Mouse (Mus musculus): ENCODE measurements around the gene Cgn. TPM values are rescaled to one million over a fixed set of nuclear protein-coding genes. Genes with fewer than 3 reads are reported as not detected.

The Cgn gene
- under 1 TPM; 0.63 to 0.86 TPM for total RNA-seq (2021)
- long read RNA-seq, experiment 1, partial matches to known transcripts = 0 of 1 reads
- long read RNA-seq, experiment 1, other reads (novel, unspliced or antisense) = 1 of 1 reads
- long read RNA-seq, experiment 2 = 0 reads

DNA sequence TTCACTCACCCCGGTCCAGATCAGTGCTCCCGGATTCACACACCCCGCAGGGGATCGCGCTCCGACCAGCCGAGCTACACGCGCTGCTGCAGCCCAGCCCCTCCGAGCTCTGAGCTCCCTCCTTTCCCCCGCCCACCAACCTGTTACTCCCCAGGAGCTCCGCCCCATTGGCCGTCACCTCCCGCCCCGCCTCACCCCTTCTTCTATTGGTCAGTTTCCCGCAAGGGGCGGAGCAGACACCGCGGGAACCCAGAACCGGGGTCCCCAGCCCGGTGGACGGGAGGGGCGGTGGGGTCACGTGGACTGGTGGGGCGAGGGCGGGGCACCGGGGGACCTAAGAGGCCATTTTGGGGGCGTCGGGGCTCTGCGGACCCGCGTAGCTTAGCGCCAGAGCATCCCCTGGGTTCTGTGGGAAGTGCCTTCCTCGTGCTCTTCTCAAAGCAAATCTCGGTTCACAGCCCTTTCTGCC is at the start of gene Cgn:
Gene Cgn, minus strand, starts transcription at position 126 of the 469 bp plus-strand sequence.
- DNase-seq = peak; percentile 88
- intact Hi-C loops (cut with DNase I) = no loop called here

DNA sequence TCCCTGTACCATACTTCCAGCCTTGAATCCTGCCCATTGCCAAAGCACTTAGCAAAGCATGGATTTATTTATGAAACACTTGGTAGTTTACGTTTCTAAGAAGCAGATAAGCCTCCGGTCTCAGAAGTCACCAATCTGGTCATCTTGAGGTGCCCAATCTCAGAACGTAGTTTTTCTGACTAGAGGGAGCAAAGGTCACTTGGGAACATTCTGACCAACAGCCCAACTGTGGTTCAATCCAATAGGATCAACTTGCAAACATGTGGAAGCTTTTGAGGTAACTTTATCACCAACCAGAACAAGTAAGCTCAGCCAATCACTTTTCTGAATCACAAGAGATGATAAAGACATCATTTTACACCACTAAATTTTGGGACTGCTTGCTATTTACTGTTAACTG is 49.1 kb upstream of the Cgn start:
- no peak for DNase-seq
- intact Hi-C loops (cut with DNase I) = no loop called here

DNA sequence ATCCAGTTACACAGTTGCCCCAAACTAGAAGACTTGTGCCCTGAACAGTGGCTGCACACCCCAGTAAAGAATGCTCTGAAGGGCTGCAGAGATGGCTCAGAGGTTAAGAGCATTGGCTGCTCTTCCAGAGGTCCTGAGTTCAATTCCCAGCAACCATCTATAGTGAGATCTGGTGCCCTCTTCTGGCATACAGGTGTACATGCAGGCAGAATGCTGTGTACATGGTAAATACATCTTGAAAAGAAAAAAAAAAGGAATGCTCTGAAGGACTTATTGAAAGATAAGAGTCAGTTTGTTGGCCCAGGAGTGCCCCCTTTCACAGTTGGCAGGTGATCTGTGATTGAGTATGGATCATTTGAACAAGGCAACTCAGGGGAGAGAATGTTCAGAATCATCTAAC is 47.1 kb upstream of the Cgn start:
- no peak for DNase-seq
- intact Hi-C loops (cut with DNase I) = no loop called here

DNA sequence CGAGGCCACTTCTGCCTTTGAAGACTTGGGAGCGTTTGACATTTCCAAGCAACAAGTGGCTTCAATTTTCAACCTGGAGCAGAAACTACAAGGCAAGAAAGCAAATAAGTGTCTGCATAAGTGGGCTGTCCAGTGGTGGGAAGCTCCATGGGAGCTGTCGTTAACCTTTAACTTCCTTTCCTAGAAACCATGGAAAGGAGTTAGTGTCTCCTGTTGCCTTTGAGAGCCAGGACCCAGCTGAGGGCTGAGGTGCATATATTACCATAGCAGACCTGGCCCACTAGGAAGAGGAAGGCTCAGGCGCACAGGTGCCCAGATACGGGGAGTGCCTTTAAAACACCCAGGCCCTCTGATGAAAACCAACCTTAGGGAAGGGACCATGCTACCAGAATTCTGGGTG is 46.4 kb upstream of the Cgn start:
- no peak for DNase-seq
- intact Hi-C loops (cut with DNase I) = no loop called here

DNA sequence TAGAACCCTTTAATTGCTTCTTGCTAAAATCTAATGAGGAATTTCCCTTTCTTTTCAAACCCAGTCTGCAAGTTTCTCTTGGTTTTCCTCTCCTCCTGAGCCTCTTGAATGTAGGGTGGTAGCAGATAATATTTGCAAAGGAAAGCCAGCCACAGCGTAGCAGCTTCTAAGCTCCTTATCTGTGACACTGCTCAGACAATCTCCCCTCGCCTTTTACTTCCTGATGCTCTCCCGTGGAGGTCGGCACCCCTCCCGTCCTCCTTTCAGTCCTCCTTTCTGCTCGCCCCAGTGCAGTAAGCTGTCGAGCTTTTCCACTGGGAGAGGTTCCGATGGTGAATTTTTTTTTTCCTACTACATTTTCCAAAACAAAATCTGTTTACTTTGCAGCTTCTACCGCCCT is 45.8 kb upstream of the Cgn start:
- intact Hi-C loops (cut with DNase I) = no loop called here
- no peak for DNase-seq

DNA sequence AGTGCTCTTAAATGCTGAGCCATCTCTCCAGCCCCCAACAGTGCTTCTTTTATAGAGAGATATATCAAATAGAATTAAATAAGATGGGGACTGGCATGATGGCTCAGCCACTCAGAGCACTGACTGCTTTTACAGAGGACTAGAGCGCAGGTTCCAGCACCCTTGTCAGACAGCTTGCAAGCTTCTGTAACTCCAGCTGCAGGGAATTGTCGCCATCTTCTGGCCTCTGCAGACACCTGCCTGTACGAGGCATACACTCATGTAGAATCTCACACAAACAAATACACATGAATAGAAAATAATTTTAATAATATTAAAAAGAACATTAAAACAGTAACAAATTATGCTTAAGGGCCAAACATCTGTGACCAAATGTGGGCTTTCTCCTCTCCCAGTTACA is 37.8 kb upstream of the Cgn start:
- intact Hi-C loops (cut with DNase I) = no loop called here
- no peak for DNase-seq

DNA sequence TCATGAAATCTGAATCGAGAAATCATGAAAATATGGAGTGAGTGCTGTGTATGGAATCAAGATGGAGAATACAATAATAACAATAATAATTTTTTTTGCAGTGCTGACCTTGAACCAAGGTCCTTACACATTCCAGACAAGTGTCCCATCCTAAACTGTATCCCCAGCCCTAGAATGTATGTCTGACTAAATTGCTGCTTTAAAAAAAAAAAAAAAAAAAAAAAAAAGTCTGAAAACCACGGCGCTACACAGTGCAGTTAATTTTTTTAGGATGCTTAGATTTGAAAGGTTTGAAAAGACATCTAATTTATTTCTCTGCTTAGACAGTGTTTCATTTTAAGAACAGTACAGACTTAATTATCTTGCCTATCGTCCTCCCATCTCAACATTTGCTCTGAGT is 35.8 kb upstream of the Cgn start:
- DNase-seq = no peak
- intact Hi-C loops (cut with DNase I) = no loop called here

DNA sequence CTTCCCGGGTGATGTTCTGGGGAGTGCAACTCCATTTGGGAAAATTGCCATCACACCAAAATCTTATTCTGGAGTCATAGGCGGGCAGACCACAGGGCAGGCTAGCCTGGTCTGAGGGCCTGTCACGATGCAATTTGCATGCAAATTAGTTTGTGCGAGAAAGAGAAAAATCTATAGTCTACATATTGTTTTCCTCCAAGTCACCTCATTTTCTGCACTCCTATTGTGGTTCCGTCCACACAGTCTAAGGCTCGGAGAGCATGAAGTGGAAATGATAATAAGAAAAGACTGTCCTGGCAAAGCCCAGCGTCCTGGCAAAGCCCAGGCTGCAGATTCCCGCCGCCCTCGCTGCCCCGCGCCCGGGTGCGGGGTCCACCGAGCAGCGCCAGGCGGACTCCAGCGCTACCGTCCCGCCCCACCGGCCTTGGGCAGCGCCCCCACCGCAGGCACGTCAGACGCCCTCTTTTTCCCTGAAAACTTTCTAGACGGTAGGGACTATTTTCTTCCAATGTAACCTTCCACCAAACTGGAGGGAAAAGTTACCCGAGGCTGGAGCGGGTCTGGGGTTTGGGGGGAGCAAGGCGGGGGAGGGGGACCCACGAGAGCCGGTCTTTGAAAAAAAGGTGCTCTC is 34.8 kb upstream of the Cgn start:
- intact Hi-C loops (cut with DNase I) = loop anchor here (1.0 kb wide), 1 partner anchor 16 kb away; the partner anchor contains the start of gene Pogz
- DNase-seq = peak; percentile 57 to 58

DNA sequence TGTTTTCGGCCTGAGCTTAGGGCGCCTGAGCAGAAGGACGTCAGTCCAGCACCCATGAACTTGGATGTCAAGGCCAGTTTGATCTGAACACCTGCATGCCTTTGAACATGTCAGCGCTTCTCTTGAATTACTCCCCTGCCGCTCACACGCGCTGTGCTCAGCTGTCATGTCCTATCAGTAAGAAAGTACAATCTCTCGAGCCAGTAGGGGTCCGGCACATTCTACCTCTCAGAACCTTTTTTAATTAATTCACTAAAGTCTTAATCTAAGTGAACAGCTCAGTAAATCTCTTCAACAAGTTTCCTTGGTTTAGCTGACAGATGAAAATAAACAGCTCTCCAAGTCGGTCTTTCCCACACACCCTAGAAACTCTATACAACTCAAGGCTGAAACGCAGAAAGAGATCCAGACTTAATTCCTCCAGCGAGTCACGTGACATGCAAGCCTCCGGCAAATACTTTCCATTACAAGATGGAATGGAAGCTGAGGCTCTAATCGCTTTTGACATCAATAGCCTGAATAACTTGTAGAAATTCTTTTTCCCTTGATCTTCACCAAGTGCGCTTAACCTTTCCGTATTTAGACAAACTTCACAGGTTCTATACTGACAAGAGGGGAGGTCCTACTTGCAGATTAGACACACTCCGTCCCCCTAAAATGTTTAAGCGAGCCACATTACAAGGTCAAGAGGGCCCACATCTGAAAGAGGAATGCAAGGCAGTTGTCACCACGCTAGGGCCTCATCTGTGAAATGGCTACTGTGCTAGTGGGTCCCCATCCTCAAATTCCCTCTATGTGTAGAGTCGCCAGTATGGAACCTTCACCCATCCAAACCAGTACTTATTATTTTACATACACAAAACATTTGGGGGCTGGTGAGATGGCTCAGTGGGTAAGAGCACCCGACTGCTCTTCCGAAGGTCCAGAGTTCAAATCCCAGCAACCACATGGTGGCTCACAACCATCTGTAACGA is 33.4 kb upstream of the Cgn start:
- intact Hi-C loops (cut with DNase I) = no loop called here
- DNase-seq = no peak

DNA sequence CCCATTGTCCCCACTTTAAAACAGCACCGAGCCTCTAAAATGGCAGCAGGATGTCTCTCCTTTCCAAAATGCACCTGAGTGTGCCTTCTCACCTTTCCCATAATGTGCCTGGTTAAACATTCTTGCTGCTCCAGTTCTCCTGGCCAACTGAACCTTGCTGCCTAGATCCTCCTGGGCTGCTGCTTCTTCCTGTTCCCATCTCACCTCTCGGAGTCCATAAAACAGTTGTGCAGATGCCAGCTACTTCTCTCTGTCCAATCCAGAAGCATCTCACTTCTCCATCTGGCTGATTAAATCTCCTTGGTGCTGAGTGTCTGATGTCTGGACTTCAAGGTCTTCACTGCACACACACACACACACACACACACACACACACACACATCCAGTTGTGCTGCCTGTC is 31.4 kb upstream of the Cgn start:
- DNase-seq = no peak
- intact Hi-C loops (cut with DNase I) = no loop called here

DNA sequence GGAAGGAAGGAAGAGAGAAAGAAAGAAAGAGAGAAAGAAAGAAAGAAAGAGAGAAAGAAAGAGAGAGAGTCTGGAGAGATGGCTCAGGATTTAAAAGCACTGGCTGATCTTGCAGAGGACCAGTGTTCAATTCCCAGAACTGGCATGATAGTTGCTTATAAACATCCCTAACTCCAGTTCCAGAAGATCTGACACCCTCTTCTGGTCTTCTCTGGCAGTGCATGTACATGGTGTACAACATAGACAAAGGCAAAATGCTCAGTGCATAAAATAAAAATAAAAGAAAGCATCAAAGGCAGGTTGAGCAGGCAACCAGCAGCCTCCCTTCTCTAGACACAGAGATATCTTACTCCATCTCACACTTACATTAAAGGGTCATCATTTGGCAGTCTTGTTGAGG is 29.3 kb upstream of the Cgn start:
- intact Hi-C loops (cut with DNase I) = no loop called here
- no peak for DNase-seq

DNA sequence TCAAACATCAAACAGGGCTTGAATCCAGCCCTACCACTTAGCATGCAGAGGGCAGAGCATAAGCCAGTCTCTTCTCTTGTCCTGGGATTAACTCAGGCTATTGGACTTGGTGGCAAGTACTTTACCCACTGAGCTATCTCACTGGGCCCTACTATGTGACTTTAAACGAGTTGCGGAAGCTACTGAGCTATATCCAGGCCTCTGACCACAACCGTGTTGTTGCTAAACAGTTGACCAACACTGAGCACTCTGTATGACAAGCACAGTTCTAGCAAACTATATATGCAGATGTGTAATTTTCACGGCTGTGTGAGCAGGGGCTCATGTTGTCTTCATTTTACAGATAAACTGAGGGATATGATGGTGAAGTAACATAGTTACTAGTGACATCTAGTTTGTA is 28.4 kb upstream of the Cgn start:
- no peak for DNase-seq
- intact Hi-C loops (cut with DNase I) = no loop called here

DNA sequence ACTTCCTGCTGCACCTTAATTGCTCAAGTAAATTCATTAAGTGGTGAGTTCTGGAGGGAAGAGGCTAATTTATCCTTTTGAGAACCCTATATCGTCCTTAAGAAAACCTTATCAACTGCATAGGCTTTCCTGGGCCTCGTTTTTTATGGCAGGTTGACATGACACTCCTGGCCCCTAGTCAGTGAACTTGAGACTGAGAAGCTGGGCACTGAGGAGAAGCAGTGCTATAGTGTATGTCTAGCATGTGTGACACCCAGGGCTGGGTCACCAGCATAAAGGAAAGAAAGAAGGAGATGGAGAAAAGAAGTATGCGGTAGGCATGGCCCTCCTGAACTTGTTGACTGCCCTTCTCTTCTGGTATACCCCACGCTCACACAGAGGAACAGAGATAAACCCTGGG is 27.8 kb upstream of the Cgn start:
- intact Hi-C loops (cut with DNase I) = no loop called here
- no peak for DNase-seq

DNA sequence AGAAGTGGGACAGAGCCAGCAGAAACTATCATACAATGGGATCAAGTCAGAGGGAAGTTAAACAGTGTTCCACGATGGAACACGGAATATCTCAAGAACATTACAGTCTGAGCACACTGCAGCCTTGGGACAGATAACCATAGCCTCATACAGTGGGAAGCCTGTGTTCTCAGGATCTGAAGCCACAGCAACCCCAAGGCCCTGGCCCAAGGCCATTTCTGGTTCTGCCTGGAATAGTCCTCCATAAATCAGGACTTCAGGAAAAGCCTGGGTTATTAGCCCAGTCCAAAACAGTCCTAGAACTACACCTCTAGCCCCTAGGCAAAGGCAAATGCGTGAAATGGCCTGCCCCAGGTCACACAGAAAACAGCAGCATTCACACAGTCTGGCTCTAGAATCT is 27.4 kb upstream of the Cgn start:
- DNase-seq = no peak
- intact Hi-C loops (cut with DNase I) = no loop called here

DNA sequence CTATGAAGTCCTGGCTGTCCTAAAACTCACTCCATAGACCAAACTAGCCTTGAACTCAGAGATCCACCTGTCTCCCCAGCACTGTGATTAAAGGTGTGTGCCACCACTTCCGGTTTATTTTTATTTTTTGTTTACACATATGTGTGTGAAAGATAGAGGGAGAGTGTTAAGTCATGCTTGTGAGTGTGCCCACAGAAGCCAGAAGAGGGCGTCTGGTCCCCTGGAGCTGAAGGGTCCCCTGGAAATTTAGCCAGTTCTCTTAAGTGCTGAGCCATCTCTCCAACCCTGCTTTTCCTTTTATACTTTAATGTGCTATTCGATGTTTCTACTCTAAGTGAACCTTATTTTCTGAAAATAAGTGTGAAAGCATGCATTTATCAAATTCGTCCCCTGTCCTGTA is 25.3 kb upstream of the Cgn start:
- peak; percentile 9 to 46 for DNase-seq

DNA sequence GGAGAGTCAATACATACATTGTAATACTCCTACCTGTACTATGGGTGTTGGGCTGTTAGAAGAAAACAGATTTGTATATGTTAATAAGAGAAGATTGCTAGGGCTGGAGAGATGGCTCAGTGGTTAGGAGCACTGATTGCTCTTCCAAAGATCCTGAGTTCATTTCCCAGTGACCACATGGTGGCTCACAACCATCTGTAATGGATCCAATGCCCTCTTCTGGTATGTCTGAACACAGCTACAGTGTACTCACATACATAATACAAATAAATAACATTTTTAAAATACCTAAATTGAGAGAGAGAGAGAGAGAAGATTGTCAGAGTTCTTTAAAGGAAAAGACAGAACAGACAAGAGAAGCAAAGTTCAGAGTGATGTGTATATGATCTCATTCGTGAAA is 22.0 kb upstream of the Cgn start:
- no peak for DNase-seq
- intact Hi-C loops (cut with DNase I) = no loop called here

More for the DNA sequence above, 25.3 kb upstream of the Cgn start:
- intact Hi-C loops (cut with DNase I) = loop anchor here (2.0 kb wide), 2 partner anchors 37 to 89 kb away; no protein-coding TSS in a partner anchor

DNA sequence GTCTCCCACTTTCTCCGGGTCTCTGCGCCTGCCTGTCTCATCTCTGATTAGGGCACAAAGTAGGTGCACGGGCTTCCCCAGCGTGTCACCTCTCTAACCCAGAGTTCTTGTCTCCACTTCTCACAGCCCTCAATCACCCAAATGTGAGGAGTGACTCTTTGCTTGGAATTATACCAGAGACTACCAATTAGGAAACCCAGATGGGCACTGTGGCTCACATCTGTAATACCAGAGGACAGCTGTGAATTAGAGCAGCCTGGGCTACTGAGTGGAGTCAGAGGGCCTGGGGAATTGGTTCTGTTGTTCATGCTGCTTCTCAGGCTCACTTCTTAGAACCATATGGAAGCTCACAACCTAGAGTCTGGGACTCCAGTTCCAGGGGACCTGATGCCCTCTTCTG is 18.7 kb upstream of the Cgn start:
- no peak for DNase-seq
- intact Hi-C loops (cut with DNase I) = no loop called here

DNA sequence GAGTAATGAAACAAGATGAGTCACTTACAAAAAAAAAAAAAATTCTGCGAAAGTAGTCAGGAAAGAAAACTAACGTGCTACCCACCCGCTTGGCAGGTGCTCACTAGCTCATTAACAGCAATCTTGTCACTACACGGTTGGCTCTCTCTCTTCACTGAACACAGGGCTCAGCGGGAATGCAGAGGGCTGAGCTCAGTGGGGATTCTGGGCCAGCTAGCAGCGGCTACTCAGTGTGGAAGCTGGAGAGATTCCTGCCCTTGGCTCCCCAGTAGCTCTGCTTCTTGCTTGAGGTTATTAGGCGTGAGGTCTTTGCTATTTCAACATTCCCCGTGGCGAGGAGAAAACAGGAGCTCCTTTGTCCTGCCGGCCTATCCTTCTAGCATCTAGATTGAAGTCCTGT is 17.9 kb upstream of the Cgn start:
- peak; percentile 29 to 38 for DNase-seq
- intact Hi-C loops (cut with DNase I) = no loop called here

DNA sequence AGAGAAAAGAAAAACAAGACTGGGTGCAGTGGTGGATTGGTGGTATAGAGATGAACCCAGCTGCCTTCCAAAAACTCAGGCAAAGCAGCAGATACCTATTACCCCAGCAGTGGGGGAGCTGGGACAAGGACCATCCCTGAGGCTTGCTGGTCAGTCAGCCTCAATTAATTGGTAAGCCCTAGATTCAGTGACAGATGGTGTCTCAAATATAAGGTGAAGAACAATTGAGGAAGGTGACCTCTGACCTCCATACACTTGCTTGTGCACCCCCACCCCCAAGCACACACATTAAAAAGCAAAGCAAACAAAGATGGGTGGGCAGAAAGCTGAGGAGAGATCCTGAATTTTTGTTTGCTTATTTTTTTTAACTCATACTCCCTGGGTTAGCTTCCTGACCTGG is 9.9 kb upstream of the Cgn start:
- no peak for DNase-seq
- intact Hi-C loops (cut with DNase I) = no loop called here

DNA sequence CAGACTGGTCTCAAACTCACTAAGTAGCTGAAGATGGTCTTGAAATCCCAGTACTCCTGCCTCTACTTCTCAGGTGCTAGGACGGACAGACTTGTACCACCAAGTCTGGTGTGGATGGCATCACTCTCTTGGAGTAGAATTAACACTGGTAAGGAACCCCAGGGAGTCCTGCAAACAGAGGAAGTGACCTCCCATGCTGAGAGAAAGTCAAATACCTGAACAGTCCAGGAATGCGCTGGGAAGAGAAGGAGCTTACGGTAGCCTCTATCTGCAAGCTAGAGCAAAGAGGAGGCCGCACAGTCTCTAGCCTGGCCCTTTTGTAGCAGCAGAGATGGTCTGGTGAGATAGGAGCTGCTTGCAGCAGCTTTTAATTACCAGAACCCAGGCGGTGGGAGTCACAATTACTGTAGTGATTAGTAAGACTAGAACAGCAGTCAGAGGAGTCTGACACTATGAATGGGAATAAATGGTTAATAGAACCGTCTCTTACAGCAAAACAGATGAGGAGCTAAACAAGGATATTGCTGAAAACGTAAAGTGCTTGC is 9.4 kb upstream of the Cgn start:
- no peak for DNase-seq
- intact Hi-C loops (cut with DNase I) = no loop called here

DNA sequence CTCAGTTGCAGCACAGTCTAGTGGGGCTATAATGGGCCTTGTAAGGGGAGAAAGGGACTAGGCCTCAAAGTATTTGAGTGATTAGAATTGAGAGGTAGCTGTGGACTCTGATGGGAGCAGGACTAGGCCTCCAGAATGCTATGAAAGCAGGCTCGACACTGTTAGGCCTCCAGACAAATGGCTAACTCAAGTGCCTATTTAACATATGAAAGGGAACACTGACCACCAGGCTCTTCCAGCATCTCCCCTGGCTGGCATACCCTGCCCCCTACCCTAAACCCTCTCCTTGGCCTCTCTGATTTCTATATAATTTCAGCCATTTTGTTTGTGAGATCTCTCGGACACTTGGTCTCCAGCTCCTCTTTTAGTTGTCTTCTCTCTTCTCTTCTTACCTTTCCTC is 8.1 kb upstream of the Cgn start:
- DNase-seq = no peak
- intact Hi-C loops (cut with DNase I) = no loop called here
